Mouse (Mus musculus): ENCODE data around the gene Pank3.

DNA sequence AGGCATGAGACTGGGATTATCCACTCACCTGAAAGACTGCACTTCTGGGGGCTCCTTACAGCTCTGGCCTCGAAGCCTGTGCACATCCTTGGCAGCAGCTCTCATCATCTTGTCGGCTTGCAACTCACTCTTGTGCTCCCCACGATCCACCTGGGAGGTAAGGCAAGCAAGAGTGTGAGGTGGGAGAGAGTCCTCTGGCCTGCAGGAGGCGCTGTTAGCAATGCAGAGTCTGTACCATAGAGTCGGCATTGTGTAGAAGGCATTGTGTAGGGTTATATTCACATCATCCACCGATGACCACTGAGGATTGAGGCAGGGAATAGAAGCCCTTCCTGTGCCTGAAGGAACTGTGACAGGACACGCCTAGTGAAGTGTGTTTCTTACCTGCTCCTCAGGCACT is 71.0 kb downstream of the Pank3 start:
- TF ChIP-seq EP300 (IDR thresholded peaks at IDR 0.05; ENCODE audit: low read depth), result no peak
- TF ChIP-seq CTCF (IDR thresholded peaks at IDR 0.05; ENCODE audit: low read depth), result peak; percentile 68
